Mouse (Mus musculus): ENCODE data around the gene Hrh2.

The Hrh2 gene

DNA sequence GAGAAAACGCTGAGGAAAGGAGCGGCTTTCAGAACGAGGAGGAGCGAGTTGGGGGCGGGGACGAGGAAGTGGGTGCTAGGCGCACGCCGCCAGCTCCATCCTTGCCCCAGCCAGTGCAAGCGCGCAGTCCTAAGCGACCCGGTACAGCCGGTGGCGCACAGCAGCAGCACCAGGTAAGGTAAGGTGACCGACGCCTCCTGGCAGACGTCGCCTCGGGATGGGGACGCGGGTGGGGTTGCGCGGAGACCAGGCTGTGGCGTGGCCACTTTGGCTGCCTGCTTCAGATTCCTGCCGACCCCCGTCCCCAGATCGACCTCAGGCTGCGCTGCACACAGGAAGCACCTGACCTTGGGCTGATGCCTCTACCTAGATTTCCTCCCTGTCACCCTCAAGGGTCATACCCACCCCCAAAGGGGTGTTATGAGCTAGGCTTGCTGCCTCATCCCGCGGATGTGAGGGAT is at the start of gene Hrh2:
Gene Hrh2, plus strand, starts transcription at position 109 of the 461 bp plus-strand sequence.
- DNase-seq = no peak

DNA sequence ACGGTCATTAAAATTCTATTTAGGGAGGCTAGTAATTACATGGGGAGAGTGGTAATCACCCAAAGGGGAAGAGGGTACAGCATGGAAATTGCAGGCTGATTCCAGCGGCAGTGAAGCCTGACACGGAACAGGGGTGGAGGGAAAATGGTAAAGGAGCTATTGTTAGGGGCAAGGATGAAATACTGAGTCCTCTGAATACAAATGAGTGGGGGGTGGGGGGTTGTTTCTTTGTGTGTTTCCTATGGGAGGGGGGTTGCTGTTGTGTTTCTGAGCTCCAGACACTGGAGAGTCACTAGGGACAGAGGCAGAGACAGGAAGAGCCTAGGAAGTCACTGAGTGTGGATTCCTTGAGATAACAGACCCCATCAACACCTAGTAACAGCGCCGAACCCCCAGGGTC is 48.1 kb upstream of the Hrh2 start:
- no peak for DNase-seq

DNA sequence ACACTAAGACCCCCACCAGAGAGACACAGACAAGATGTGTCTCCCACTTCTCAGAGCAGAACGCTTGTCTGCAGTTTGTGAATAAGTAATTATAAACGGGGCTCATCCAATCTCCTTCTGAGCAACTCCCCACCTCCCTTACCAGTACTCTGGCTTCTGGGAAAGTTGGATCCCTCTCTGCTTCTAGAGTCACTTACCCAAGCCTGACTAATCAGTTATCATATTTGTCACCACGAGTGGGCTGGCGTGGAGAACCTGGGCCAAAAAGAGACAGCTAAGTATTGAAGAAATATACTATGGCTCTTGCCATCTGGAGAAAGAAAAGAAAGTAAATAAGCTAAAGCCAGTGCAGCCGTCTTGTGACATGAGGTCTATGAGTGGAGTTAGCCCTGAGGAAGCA is 47.3 kb upstream of the Hrh2 start:
- DNase-seq = no peak

DNA sequence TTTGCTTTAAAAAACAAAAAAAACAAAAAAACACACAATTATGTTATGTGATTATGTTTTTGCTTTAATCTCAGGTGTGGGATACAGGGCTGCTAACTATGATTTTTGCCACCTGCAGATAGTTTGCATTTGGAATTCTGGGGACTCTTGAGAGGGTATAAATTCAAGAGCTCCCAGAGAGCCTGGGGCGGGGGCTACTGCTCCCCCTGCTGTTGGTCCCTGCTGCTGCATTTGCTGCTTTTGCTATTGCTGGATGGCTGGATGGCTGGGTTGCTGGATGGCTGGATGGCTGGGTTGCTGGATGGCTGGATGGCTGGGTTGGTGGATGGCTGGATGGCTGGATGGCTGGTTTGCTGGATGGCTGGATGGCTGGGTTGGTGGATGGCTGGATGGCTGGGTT is 44.6 kb upstream of the Hrh2 start:
- DNase-seq = no peak

DNA sequence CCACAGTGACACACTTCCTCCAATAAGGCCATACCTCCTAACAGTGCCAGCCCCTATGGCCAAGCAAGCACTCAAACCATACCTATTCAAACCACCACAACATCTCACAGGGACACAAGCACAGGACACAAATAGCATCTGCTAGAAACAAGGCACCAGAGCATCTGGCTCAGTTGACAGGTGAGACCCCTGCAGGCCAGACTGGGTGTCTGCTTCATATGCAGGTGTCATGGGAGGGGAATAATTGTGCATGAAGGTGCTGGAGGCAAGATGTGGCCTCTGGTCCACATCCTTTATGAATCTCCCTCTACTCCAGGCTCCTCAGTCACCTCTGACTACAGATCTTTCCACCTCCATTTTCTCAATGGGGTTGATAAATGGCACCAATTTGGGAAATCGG is 39.5 kb upstream of the Hrh2 start:
- DNase-seq = no peak

DNA sequence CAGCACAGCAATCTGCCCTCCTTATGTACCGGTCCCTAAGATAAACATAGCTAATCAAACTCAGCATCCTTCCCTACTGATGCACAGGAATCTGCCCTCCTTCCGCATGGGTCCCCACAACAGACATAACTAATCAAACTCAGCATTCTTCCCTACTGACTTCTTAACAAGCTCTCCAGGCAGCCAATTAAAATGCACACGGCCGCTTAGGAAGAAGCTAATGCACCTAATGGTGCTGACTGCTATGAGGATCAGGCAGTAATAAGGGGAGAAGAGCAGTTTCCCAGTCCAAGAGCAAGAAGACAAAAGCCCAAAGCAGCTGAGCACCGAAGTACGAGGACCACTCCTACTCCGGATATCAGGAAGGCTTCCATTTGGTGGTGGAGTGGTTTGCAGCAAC is 39.0 kb upstream of the Hrh2 start:
- no peak for DNase-seq

DNA sequence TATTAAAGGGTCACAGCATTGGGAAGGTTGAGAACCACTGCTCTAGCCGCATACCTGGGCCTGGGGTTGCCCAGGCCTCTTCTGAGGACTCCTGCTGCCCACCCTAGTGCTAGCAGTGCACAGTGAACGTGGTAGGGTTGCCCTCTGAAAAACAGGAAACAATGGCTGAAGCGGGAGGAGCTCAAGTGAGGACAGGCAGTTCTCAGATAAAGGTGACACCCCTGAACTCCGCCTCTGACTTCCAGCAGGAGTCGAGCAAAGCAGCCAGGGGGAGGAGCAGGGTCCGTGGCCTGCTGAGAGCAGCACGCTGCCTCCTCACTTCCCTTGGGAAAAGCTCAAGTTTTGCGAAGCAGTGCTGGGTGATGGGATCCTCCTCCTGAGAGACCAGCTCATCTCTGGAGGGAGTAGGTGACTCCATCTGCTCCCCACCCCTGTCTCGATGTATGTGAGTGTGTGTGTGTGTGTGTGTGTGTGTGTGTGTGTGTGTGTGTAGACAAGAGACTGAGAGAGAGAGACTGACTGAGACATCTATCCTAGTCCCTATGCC is 38.2 kb upstream of the Hrh2 start:
- DNase-seq = no peak

DNA sequence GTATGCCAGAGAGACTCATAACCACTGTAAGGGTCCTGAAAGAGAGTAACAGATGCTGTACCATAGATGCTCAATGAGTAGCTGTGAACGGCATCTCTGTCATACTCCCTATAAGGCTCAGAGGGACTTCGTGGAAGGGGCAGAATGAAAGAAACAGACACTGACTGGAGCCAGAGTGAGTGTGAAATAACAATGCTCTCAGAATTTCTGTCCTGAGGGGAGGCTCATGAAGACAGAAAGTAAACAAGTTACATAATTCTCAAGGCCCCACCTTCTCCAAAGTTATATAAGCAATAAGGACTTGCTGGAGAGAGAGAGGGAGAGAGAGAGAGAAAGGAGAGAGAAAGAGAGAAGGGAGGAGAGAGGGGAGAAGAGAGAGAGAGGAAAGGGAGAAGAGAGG is 36.1 kb upstream of the Hrh2 start:
- no peak for DNase-seq

DNA sequence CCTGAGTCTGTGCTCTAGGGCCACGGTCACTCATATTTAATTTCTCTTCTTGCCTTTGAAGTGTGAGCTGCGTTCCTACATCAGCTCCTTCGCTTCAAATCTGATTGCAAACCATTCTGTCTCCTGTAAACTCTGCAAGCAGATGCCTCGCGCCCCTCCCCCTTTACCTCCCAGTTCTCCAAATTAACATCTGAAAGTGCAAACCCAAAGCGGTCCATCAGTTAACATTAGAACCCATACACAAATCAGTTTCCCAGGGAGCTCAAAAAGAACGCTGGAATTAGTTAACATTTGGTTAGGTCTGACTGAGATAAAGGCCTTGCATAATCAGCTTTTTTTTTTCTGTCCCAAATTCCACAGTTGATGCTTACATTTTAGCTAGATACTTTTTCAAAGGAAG is 32.7 kb upstream of the Hrh2 start:
- no peak for DNase-seq

DNA sequence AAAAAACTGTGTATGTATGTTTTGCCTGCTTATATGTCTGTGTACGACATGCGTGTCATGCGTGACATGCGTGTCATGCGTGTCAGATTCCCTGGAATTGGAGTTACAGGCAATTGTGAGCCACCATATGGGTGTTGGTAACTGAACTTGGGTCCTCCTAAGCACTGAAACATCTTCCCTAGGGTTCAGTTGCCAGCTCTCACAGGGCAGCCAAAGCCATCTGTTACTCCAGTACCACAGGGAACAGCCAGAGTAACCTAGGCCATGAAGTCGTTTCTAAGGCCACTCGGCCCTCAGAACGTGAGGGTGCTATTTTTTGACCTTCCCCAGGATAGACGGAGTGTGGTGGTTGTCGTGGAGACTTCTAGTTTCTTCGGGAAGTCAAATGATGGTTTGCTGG is 32.2 kb upstream of the Hrh2 start:
- DNase-seq = no peak

DNA sequence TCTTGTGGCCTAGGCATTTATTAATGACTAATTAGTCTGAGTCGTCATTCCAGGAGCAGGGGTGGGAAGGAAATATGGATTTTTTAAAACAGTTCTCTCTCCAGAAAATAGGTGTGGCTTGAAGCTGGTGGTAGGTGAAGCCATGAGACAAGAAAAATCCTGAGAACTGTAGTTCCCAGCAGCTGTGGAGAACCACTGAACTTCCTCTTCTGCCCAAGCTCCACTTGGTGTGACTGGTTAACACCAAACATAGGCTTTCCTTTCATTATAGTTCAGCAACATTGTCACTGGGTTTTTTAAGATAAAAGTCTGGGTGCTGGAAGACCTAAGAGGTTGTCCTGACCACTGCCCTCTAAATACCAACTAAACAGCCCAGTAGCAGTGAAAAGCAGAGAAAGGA is 31.4 kb upstream of the Hrh2 start:
- no peak for DNase-seq

DNA sequence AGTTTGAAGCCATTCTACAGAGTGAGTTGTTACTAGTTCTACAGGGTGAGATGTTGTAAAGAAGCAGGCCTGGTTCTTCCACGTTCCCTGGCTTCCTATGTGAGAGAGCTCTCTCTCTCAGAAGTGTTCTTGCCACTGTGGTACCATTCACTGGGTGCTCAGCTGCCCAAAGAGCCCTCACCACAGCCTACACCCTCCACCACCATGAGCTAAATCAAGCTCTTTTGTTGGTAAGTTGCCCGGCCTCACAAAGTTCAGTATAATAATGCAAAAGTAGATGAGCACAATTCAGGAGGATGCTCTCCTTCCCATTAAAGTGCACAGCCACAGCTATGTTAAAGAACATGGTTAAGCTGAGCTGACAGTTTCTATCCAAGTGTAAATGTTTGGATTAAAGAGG is 30.4 kb upstream of the Hrh2 start:
- no peak for DNase-seq

DNA sequence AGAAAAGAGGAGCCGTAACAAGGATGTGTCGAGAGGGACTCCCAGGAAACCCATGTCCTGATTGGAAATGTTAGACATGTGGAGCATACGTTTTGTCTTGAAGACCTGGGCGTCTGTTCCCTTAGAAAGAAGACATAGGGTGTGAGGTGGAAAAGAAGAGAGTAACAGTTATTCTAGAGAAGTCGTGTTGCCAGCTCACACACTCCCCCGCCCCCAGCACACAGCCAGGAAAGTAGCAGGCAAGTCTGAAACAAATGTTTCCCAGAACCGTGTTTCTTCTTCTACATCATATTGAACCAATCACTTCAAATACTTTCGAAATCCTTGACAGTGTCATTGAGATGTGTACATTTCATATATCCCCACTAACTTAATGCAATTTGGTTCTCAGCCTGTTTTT is 28.6 kb upstream of the Hrh2 start:
- DNase-seq = no peak

DNA sequence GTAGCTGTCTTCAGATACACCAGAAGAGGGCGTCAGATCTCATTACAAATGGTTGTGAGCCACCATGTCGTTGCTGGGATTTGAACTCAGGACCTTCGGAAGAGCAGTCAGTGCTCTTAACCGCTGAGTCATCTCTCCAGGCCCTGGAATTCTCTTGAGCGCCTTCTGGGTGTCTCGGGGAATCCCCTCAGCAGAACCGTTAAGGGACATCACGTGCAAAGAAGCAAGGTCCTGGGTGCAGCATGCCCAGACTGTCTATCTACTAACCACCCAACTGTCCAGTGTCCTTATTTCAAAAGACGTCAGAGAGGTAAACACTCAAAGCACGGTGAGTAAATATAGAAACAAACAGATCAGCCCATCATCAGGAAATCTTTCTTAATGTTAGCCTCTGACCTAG is 27.5 kb upstream of the Hrh2 start:
- no peak for DNase-seq

DNA sequence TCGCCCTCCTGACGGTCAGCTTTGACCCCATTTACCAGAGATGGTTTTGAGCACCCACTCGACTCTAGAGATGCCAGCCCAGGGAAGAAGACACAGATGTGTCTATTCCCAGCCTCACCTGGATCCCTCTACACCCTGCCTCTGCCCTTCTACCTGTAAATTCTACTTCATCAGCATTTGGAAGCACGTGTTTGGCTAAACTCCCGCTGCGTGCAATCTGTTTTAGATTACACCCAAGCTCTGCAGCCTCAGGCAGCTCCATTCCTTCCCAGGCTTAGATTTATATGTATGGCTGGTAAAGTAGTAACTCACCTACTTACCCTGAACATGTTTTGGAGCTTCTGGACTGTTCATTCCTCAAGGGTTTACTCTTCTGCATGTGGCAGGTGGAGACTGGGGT is 26.9 kb upstream of the Hrh2 start:
- DNase-seq = no peak

DNA sequence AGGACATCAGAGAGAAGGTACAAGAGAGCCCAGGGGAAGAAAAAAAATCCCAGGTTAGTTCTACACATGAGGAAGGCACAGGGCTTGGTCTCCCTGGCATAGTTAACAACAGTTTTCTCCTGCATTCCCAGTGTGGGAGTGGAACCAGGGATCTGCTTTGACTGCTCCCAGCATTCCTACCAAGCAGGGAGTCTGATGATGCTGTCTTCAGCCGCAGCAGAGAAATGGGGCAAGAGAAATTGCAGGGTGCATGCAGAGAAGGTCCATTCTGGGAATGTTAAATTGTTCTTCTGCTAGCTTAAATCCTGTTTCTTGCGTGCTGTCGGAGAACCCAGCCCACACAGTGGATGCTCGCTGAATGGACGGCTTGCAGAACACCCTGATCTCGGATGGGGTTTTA is 26.2 kb upstream of the Hrh2 start:
- no peak for DNase-seq

DNA sequence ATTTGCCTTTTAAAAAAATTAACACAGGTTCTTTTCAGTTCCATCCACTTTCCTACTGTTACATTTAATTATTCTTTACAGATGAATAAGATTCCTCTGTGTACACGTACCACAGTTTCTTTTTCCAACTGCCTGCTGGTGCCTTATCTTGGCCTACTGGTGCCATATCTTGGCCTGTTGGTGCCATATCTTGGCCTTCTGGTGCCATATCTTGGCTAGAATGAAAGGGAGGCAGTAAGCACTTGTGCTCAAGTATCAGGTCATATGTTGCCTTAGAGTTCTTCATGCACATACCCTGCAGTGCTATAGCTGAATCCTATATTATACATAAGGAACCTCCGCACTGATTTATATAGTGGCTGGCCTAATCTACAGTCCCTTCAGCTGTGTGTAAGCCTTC is 24.9 kb upstream of the Hrh2 start:
- no peak for DNase-seq

DNA sequence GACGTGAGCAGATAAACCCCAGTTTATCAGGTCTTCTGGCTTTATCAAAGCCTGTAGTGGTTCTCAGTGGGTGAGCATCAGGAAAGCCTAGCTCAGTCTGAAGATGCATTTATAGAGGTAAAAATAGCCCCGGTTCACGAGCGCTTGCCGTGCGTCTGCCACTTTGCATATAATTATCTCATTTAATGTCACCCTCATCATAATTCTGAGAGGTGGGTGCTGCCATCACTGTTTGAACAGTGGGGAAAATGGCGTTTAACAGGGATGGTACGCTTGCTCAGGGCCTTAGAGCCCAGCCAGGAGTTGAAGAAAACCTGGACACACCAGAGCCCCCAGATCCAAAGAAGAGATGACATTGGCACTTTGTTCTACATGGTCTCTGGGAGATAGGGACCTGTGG is 23.3 kb upstream of the Hrh2 start:
- no peak for DNase-seq

DNA sequence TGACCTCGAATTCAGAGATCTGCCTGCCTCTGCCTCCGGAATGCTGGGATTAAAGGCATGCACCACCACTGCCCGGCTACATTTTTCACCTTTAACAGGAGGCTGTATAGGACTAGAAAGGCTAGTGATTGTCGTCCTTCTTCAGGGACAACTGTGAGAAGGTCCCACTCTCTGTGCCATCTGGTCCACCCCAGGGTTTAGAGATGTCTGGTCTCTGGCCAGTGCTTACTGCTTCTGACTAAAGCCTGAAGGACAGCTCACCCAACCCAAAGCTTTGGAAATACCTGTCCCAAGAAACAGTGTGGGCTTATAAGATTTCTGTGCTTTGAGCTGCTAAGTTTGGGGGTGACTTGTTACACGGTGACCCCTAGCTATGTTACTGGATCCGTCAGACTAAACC is 21.6 kb upstream of the Hrh2 start:
- DNase-seq = no peak

DNA sequence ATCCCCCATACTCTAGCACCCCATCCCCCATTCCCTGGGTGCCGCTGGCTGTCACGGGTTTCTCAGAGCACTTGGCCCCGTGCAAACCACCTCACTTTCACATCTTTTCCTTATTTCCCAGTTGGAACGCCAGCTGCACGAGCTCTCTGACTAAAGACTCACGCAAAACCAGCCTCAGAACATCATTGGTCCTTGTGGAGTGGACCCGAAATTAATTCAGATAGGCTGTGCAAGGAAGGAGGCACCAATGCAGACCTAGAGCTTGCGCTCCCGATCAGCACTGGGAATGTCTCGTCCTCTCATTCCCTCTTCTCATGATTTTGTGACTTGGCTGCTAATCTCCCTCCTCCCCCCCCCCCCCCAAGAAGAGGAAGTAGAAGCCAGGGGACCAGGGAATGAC is 20.6 kb upstream of the Hrh2 start:
- DNase-seq = no peak

DNA sequence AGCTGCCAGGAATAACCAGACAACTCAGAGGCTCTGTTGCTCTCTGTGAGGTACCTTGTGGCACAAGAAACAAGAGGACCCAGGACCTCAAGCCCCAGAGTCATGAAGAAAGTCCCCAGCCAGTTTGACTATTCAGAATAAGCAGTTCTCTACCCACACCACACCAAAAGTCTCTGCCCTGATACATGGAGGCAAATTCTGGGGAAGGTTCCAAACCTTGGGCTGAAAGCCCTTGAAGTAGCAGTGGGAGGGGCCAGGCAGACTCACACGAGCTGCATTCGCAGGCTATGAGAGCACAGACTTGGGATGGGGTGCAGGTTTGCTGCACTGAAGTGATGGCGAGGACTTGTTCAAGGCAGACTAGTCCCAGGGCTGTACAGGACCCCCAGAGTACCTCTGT is 20.2 kb upstream of the Hrh2 start:
- DNase-seq = no peak

DNA sequence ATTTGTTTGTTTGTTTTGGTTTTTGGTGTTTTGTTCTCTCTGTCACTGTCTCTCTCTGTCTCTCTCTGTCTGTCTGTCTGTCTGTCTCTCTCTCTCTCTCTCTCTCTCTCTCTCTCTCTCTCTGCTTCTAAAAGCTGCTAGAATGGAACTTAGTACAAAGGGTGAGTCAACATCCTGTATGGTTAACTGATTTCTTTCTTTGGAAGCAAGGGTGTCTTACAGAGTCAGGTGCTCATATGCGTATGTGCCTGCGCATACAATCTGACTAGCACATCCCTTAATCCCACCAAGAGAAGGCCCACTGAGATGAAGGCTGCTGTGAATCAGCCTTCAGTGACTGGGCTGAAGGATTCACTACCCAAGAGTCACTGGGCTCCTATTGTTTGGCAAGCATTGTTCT is 18.0 kb upstream of the Hrh2 start:
- no peak for DNase-seq

DNA sequence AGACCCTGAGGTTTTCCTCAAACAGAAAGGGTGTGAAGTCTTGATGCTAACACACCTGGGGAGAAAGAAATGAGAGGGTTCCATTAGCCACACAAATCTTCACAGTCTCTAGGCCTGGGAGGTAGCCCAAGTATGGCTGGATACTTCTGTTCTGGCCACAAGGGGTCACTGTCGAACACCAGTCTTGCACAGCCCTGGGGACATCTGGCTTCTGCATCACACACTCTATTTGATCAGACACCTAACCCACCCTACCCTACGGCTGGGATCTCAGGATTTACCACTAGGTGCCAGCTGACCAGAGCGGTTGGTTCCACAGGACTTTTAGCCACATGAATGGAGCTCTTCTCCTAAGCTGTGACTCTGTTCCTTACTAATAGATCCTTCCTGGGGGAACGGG is 17.2 kb upstream of the Hrh2 start:
- DNase-seq = no peak

DNA sequence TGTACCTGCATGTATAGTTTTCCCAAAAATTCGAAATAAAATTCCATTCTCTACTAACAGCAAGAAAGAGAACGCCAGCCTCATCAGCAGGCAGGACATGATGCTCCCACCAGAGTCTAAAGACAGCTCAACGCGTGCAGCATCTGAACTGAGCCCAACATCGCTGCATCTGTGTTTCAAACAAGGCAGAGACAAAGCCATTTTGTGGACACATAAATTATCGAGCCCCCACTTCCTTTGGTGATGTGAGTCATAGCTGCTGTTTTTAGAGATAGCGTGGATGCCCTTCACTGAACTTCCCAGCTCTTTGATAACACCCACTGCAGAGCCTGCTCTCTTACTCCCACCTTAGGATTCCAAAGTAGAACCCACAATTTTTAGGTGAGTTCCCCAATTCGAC is 16.5 kb upstream of the Hrh2 start:
- DNase-seq = no peak

DNA sequence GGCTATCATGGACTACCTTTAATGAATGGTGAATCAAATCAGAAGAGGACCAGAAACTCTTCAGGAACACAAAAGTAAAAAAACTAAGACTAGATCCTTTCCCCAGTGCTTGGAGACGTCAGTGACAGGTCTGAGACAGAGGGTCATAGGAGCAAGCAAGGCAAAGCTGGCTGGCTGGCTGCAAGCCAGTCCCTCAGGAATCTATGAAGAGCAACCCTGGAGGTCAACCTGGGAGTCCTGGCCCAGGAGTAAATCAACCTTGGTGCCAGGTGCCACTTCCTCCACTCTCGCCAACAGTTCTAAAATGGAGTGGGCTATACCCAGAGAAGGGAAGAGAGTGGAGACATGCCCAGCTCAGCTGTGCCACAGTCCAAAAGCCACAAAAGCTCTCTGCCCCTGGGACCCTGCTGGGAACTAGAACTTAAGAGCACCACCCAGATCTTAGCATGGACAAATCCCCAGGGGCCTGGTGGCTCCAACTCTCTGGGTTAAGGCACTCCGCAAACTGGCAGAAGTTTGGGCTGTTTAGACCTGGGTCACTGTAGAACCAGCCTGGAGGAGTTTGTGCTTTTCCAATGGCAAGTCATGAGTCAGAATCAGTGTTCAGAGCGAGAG is 15.4 kb upstream of the Hrh2 start:
- no peak for DNase-seq

DNA sequence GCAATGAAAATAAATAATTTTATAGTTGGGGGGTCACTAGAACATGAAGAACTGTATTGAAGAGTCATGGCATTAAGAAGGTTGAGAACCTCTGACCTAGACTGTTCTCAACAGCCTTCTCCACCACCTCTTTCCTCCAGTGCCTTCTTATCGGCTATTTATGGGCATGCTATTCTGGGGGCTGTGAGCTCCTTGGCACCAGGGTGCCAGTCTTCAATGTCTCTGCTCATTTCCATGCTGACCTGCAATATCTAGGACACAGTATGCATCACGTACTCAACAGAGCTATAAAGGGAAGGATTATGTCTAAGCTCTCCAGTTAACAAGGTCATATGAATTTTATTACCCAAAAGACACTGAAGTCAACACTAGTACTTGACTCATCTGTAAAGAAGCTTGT is 14.6 kb upstream of the Hrh2 start:
- DNase-seq = no peak

Data from lung, adult 18-20 months (tissue).